Mouse (Mus musculus) 3134 (cell line): ENCODE measurements at regions not wholly inside any gene's neighbourhood (a gene's known extent, or its start where the extent isn't known, plus 50 kb on each side); places are given as distances from the start of the nearest gene placed in this dataset.

Experiments used
- DNase-seq: peaks from one replicate; pipeline ENCODE4 v3.0.0-alpha.2; 2011; ENCODE audit warnings: low spot score; ENCODE audit not compliant: insufficient read length; ENCODE audit errors: extremely low read depth

- no peak for DNase-seq
Measured at GRCm38 (mm10) chr8:127752871-127753270, 605.5 kb upstream of the Nrp1 start.

GRCm38 (mm10) chr8:127753793-127754565 lies 604.4 kb upstream of the Nrp1 start:
- no peak for DNase-seq

- no peak for DNase-seq
Measured at GRCm38 (mm10) chr8:127757396-127757795, 601.0 kb upstream of the Nrp1 start.

GRCm38 (mm10) chr8:127759906-127760305 lies 598.5 kb upstream of the Nrp1 start:
- DNase-seq = no peak

GRCm38 (mm10) chr8:127765199-127765598 lies 593.2 kb upstream of the Nrp1 start:
- no peak for DNase-seq

GRCm38 (mm10) chr8:127768311-127768710 lies 590.1 kb upstream of the Nrp1 start:
- DNase-seq = no peak

- no peak for DNase-seq
Measured at GRCm38 (mm10) chr8:127769651-127770050, 588.8 kb upstream of the Nrp1 start.

GRCm38 (mm10) chr8:127771781-127772180 lies 586.6 kb upstream of the Nrp1 start:
- DNase-seq = no peak

GRCm38 (mm10) chr8:127772415-127772814 lies 586.0 kb upstream of the Nrp1 start:
- DNase-seq = no peak

- no peak for DNase-seq
Measured at GRCm38 (mm10) chr8:127772917-127773316, 585.5 kb upstream of the Nrp1 start.

- DNase-seq = no peak
Measured at GRCm38 (mm10) chr8:127774642-127775041, 583.8 kb upstream of the Nrp1 start.

GRCm38 (mm10) chr8:127775160-127775559 lies 583.2 kb upstream of the Nrp1 start:
- DNase-seq = no peak

GRCm38 (mm10) chr8:127775747-127776146 lies 582.7 kb upstream of the Nrp1 start:
- no peak for DNase-seq

- no peak for DNase-seq
Measured at GRCm38 (mm10) chr8:127778352-127779020, 579.9 kb upstream of the Nrp1 start.

GRCm38 (mm10) chr8:127779021-127779689 lies 579.2 kb upstream of the Nrp1 start:
- no peak for DNase-seq

GRCm38 (mm10) chr8:127780596-127780995 lies 577.8 kb upstream of the Nrp1 start:
- no peak for DNase-seq

GRCm38 (mm10) chr8:127781011-127781410 lies 577.4 kb upstream of the Nrp1 start:
- no peak for DNase-seq

- no peak for DNase-seq
Measured at GRCm38 (mm10) chr8:127792611-127793010, 565.8 kb upstream of the Nrp1 start.

- DNase-seq = no peak
Measured at GRCm38 (mm10) chr8:127799849-127800471, 558.4 kb upstream of the Nrp1 start.

- DNase-seq = peak; percentile 18
Measured at GRCm38 (mm10) chr8:127802136-127802535, 556.3 kb upstream of the Nrp1 start.

GRCm38 (mm10) chr8:127802661-127803333 lies 555.6 kb upstream of the Nrp1 start:
- no peak for DNase-seq
